ENCODE assay signal across 8 mouse cellular contexts in genomic region chr13:67360131-67360744, GRCm38 (mm10). TPM values are rescaled to one million over a fixed set of nuclear protein-coding genes. Genes with fewer than 3 reads are reported as not detected.
A peak's percentile ranks its signal among the peaks of the same experiment; 100 is the strongest.
DNase-seq lines count a peak whose midpoint lies in the region; ATAC-seq lines count a peak whose summit lies in the region.

TSS of gene Gm28044 (minus strand) at chr13:67360536.
TSS of gene Zfp953 (minus strand) at chr13:67360605.

- under 1% methylated on average over 15 of the region's 15 CpGs for WGBS in intestine, embryonic 14.5 days

- intact Hi-C loops in left cerebral cortex, postnatal 14 days (cut with DNase I): no loop called here

- ATAC-seq in intestine, embryonic 14.5 days (replicated peaks; ENCODE audit: low FRiP score, low TSS enrichment, low read depth): peak; percentile 94

- H3K9me3 ChIP-seq in intestine, embryonic 14.5 days (ENCODE audit: control insufficient read depth, low read length): no peaks in the 10 kb centered on the region

- peaks cover 6% of the 10 kb centered on the region; the same call in 1 of the 2 replicates for H3K4me1 ChIP-seq in intestine, embryonic 14.5 days (replicated peaks; ENCODE audit: control insufficient read depth, insufficient read depth, low read length)

- peak within 1 kb of the TSS; percentile 69 for H3K9ac ChIP-seq in intestine, embryonic 14.5 days (ENCODE audit: low read length)

- H3K4me2 ChIP-seq in intestine, embryonic 14.5 days (ENCODE audit: low read length): peak within 1 kb of the TSS; percentile 53

- peak within 1 kb of the TSS; percentile 67; the same call in 1 of the 2 replicates for H3K27ac ChIP-seq in intestine, embryonic 14.5 days (ENCODE audit: low read depth)

- peak; percentile 85 for DNase-seq in adrenal gland, adult 18-20 months (ENCODE audit: low spot score in 2 of 2)
- DNase-seq in embryo, embryonic 11 days: peak; percentile 90
- DNase-seq in gastrocnemius, postnatal 25 days: peak; percentile 81
- peak; percentile 97 for DNase-seq in intestine, embryonic 14.5 days (ENCODE audit: low spot score)
- DNase-seq in left cerebral cortex, postnatal 14 days (ENCODE audit: low spot score in 2 of 2): peak; percentile 88 to 90
- DNase-seq in mesoderm, embryonic 11.5 days (ENCODE audit: low read depth, low spot score): peak; percentile 88
- DNase-seq in right cerebral cortex, postnatal 36 days (ENCODE audit: low spot score in 2 of 2): peak; percentile 83 to 91
- DNase-seq in yolk sac, embryonic 10.5 days (ENCODE audit: low spot score): peak; percentile 87

- no peaks in the 10 kb centered on the region for H3K27me3 ChIP-seq in intestine, embryonic 14.5 days (replicated peaks; ENCODE audit: control insufficient read depth, insufficient read depth, low read length)

- peak within 1 kb of the TSS; percentile 99 for H3K4me3 ChIP-seq in intestine, embryonic 14.5 days (ENCODE audit: low read depth, low read length)

- no peaks in the 10 kb centered on the region for H3K36me3 ChIP-seq in intestine, embryonic 14.5 days (ENCODE audit: control insufficient read depth, insufficient read depth, low read length)

RNA-seq across cellular contexts. Expression of gene Gm28044, which starts in this region (rescaled TPM):
- 1 to 10 TPM; 1.8 to 1.9 TPM for total RNA-seq in adrenal gland, adult 18-20 months (2021)
- under 1 TPM in 1 of 2 experiments, not detected in 1; 0.94 TPM for total RNA-seq in gastrocnemius, postnatal 25 days (2021)
- polyA plus RNA-seq in intestine, embryonic 14.5 days (2014; fragmentation: Nextera tagmentation; extraction: Ambion mirVana): not detected in 2 replicates
- 1 to 10 TPM in 1 of 2 experiments, not detected in 1; 1.9 TPM for total RNA-seq in left cerebral cortex, postnatal 14 days (2021)

RNA-seq across cellular contexts. Expression of gene Zfp953, which starts in this region (rescaled TPM):
- 1 to 10 TPM; 1.7 to 2.6 TPM for total RNA-seq in adrenal gland, adult 18-20 months (2021)
- total RNA-seq in gastrocnemius, postnatal 25 days (2021): 1 to 10 TPM in 1 of 2 experiments, under 1 TPM in 1; 0.99 to 1.2 TPM
- polyA plus RNA-seq in intestine, embryonic 14.5 days (2014; fragmentation: Nextera tagmentation; extraction: Ambion mirVana): 1.0 and 1.8 TPM in 2 replicates
- 1 to 10 TPM in 1 of 2 experiments, under 1 TPM in 1; 0.53 to 1.0 TPM for total RNA-seq in left cerebral cortex, postnatal 14 days (2021)

Comparison
In these comparisons a context has a peak if more than half of its experiments do, and no peak if none do; other contexts are left out.
1. Peak in every context shown above with its lines: DNase-seq, ATAC-seq, H3K4me3 ChIP-seq and H3K27ac ChIP-seq.